Mouse (Mus musculus) heart, embryonic 13.5 days (tissue): ENCODE results near the gene Fbxo7. TPM values are rescaled to one million over a fixed set of nuclear protein-coding genes. Genes with fewer than 3 reads are reported as not detected.
A peak's percentile ranks its signal among the peaks of the same experiment; 100 is the strongest.

ENCODE experiments used
- ATAC-seq: fragments of 200-750 bp; cut with Nextera tagmentation; 2 replicates; pipeline ENCODE4 v1.8.0; 2017; ENCODE audit warnings: moderate TSS enrichment; ENCODE audit not compliant: insufficient number of reproducible peaks, low FRiP score, low TSS enrichment; ENCODE audit errors: extremely low read depth
- H3K27ac ChIP-seq: fragments of 300-500 bp; sonication (generic); replicated peaks from 2 replicates; pipeline ENCODE4 v1.5.1; 2015; ENCODE audit warnings: moderate library complexity, mild to moderate bottlenecking, inconsistent platforms
- H3K27me3 ChIP-seq: fragments of 300-500 bp; sonication (generic); replicated peaks from 2 replicates; pipeline ENCODE4 v1.6.1; 2015; ENCODE audit warnings: mild to moderate bottlenecking, inconsistent platforms
- H3K36me3 ChIP-seq: fragments of 300-500 bp; sonication (generic); 2 replicates; pipeline ENCODE4 v1.6.1; 2015; ENCODE audit warnings: mild to moderate bottlenecking, inconsistent platforms
- H3K4me1 ChIP-seq: fragments of 300-500 bp; sonication (generic); 2 replicates; pipeline ENCODE4 v1.6.1; 2015; ENCODE audit warnings: inconsistent platforms
- H3K4me2 ChIP-seq: fragments of 300-500 bp; sonication (generic); 2 replicates; pipeline ENCODE4 v1.6.1; 2015; ENCODE audit warnings: inconsistent platforms, mild to moderate bottlenecking, moderate library complexity
- H3K4me3 ChIP-seq: fragments of 300-500 bp; sonication (generic); 2 replicates; pipeline ENCODE4 v1.5.1; 2015; ENCODE audit warnings: moderate library complexity, mild to moderate bottlenecking, inconsistent platforms
- H3K9ac ChIP-seq: fragments of 300-500 bp; sonication (generic); 2 replicates; pipeline ENCODE4 v1.6.1; 2015; ENCODE audit warnings: inconsistent platforms, mild to moderate bottlenecking, moderate library complexity
- H3K9me3 ChIP-seq: fragments of 300-500 bp; sonication (generic); 2 replicates; pipeline ENCODE4 v1.6.1; 2016; ENCODE audit warnings: inconsistent platforms
- WGBS: fragments of 180-500 bp; shearing (Covaris S2); methylation state at CpG from one replicate; pipeline ENCODE4 v1.1.7; 2015; ENCODE audit warnings: mixed read lengths; 5-methylcytosine and 5-hydroxymethylcytosine counted together
- polyA plus RNA-seq: library from polyadenylated mRNA; unstranded; fragments of >200 nt; fragmentation: Nextera tagmentation; extraction: Ambion mirVana; gene quantifications from 2 replicates; pipeline ENCODE4 v1.2.1, GENCODE M21; 2015

Gene Fbxo7
- polyA plus RNA-seq, 1 experiment from 2014 or later: 21.2 TPM

- WGBS: 45% methylated on average over 10 of the region's 10 CpGs
- ATAC-seq: no peak
These were observed 70.1 kb downstream of the Fbxo7 start for GRCm38 (mm10) chr10:86091919-86092318.

DNA sequence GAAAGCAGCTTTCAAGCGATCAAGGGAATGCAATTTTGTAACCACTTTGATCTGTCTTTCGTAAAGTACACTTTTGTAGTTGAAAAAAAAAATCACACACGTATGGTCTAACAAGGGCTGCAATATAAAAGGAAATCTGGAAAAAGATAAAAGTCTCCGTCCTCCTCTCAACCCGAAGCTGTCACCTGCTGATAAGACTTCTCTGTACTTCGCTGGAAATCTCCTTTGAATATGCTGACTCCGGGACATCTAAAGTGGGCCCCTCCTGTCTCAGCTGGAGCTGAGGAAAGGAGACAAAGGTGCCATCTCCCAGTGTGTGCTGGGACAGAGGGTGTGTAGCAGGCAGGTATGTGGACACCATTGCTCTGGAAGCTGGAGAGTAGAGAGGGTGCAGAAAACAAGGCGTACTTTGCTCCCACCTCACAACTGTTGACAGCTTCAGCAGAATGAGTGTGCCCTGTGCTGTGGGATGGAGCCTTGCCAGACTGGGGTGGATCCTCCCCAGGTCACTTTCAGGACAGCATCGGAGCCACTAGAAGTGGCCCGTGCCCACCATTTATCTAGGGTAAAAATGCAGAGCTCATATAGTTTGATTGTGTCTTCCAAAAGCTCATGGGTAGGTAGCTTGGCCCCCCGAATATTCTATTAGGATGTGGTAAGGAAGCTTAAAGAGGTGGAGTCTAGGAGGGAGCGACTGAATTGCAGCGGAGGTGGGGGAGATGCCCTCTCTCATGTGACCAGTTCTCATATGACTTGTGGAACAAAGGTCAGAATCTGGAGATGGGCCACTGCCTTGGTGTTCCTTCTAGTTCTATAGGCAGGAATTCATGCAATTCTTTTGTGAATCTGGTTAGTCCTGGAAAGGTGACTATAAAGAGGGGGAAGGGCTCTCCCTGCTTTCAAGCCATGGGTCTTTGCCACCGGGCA is 71.6 kb downstream of the Fbxo7 start:
- 39% methylated on average over 14 of the region's 14 CpGs for WGBS
- 0 out of 2 replicates have a peak, but pooled peaks have one; percentile 5 for ATAC-seq

More at GRCm38 (mm10) chr10:86091919-86092318, 70.1 kb downstream of the Fbxo7 start:
- peaks cover 16% of the 10 kb centered on the region for H3K4me1 ChIP-seq
- no peaks in the 10 kb centered on the region for H3K27me3 ChIP-seq
- no peak overlapping the region for H3K27ac ChIP-seq
- no peaks in the 10 kb centered on the region for H3K9me3 ChIP-seq
- no peak overlapping the region for H3K9ac ChIP-seq
- no peak overlapping the region for H3K4me3 ChIP-seq
- H3K36me3 ChIP-seq: no peaks in the 10 kb centered on the region
- no peak overlapping the region for H3K4me2 ChIP-seq

GRCm38 (mm10) chr10:86098363-86098762 is 76.6 kb downstream of the Fbxo7 start:
- no peak for ATAC-seq
- peaks cover 11% of the 10 kb centered on the region; the same call in 1 of the 2 replicates for H3K9me3 ChIP-seq
- no peaks in the 10 kb centered on the region for H3K36me3 ChIP-seq
- H3K9ac ChIP-seq: no peak overlapping the region
- H3K4me3 ChIP-seq: no peak overlapping the region
- H3K4me2 ChIP-seq: no peak overlapping the region
- WGBS: 81% methylated on average over 6 of the region's 6 CpGs
- H3K27me3 ChIP-seq: no peaks in the 10 kb centered on the region
- H3K27ac ChIP-seq: no peak overlapping the region
- peaks cover 10% of the 10 kb centered on the region for H3K4me1 ChIP-seq

More for the DNA sequence above, 71.6 kb downstream of the Fbxo7 start:
- no peak overlapping the region for H3K27ac ChIP-seq
- no peak overlapping the region for H3K9ac ChIP-seq
- no peak overlapping the region for H3K4me3 ChIP-seq
- peaks cover 16% of the 10 kb centered on the region for H3K4me1 ChIP-seq
- no peaks in the 10 kb centered on the region for H3K27me3 ChIP-seq
- peak overlapping the region; percentile 29 for H3K4me2 ChIP-seq
- H3K36me3 ChIP-seq: no peaks in the 10 kb centered on the region
- no peaks in the 10 kb centered on the region for H3K9me3 ChIP-seq

GRCm38 (mm10) chr10:86100281-86100851 is 78.6 kb downstream of the Fbxo7 start:
- H3K36me3 ChIP-seq: no peaks in the 10 kb centered on the region
- H3K27ac ChIP-seq: no peak overlapping the region
- H3K4me3 ChIP-seq: no peak overlapping the region
- no peak for ATAC-seq
- H3K9ac ChIP-seq: no peak overlapping the region
- H3K4me1 ChIP-seq: no peaks in the 10 kb centered on the region
- 80% methylated on average over 3 of the region's 3 CpGs for WGBS
- H3K9me3 ChIP-seq: peaks cover 11% of the 10 kb centered on the region; the same call in 1 of the 2 replicates
- H3K4me2 ChIP-seq: no peak overlapping the region
- H3K27me3 ChIP-seq: no peaks in the 10 kb centered on the region

Other genes starting within 250 kb of the Fbxo7 start
- 44.2 and 47.0 TPM in 2 replicates for gene Pwp1, start 192.5 kb upstream of the Fbxo7 start, polyA plus RNA-seq
- gene Prdm4, start 104.8 kb upstream of the Fbxo7 start, polyA plus RNA-seq: 9.4 and 10.5 TPM in 2 replicates
- gene Ascl4, start 94.3 kb upstream of the Fbxo7 start, polyA plus RNA-seq: 0.07 TPM in 1 of 2 replicates, not detected in the other
- gene Rtcb, start 64.1 kb upstream of the Fbxo7 start, polyA plus RNA-seq: 115 and 124 TPM in 2 replicates
- not detected in 2 replicates for gene Bpifc, start 10.1 kb upstream of the Fbxo7 start, polyA plus RNA-seq